Mouse (Mus musculus): ENCODE data around the gene Isl2.

GRCm38 (mm10) chr9:55508701-55509100 lies 29.8 kb upstream of the Isl2 start:
- TF ChIP-seq POLR2A (IDR thresholded peaks at IDR 0.05; ENCODE audit: low read depth, low read length) (no peak), CTCF (IDR thresholded peaks at IDR 0.05; ENCODE audit: extremely low read depth, insufficient read depth, insufficient read length, insufficient replicate concordance) (no peak)

Data from spleen, adult 2 months (tissue).